Mouse (Mus musculus): ENCODE results near the gene Hscb.
"Not testable (repeated sequence)": the region's sequence is repeated elsewhere in the genome, so short reads cannot be mapped to it uniquely, and the experiment has no call there.

The Hscb gene

DNA sequence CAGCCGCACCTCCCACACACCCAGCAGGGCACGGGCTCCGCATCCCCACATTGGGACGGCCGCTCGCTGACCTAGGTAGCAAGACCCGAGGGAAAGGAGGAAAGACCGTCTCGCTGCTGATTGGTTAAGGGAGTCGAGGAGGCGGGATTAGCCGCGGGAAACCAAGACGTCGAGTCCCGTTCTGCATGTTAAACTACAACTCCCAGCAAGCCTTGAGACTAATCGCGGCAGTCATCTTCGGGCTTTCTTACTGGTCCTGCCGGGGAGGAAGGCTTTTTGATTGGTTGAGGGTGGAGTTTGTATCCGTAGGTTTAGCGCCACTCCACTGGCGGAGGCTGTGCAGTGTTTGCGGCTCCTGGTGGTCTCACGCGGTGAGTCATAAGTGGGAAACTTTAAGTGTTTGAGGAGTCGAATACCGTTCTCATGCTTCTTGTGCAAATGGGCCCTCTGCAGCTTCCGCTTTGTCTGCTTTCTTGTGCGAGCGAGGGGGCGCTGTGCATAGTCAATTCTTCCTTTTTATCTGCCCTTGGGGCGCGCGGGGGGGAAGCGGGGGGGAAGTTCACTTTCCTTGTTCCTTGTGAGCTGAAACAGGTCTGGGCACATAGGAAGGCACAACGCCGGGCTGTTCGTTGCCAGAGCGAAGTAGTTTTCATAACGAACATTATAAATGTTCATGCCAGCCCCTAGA is at the start of gene Hscb, which contains the start of gene Chek2:
TSS of gene Hscb (minus strand) at position 100 of the 688 bp plus-strand sequence.
TSS of gene Chek2 (plus strand) at position 302 of the 688 bp plus-strand sequence.
- DNase-seq (ENCODE audit: low read depth, low spot score), result peak; percentile 98

DNA sequence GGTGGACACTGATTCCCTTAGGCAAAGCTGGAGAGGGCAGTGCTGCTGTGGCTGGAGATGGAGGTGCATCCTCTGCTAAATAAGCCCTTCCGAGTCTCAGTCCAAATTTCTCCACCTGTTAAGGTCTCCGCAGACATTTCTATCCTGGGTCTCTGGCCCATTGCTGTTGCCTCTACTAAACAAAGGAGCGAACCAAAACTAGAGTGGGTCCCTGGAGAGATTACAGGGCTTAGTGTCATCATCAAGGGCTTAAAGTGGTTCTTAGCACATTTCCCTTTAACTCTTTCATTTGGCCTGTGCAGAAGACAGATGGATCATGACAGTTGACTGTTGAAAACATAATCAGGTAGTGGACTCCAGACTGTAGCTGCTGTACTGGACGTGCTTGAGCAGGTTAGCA is 49.0 kb upstream of the Hscb start:
- no peak for DNase-seq (ENCODE audit: low read depth, low spot score)

DNA sequence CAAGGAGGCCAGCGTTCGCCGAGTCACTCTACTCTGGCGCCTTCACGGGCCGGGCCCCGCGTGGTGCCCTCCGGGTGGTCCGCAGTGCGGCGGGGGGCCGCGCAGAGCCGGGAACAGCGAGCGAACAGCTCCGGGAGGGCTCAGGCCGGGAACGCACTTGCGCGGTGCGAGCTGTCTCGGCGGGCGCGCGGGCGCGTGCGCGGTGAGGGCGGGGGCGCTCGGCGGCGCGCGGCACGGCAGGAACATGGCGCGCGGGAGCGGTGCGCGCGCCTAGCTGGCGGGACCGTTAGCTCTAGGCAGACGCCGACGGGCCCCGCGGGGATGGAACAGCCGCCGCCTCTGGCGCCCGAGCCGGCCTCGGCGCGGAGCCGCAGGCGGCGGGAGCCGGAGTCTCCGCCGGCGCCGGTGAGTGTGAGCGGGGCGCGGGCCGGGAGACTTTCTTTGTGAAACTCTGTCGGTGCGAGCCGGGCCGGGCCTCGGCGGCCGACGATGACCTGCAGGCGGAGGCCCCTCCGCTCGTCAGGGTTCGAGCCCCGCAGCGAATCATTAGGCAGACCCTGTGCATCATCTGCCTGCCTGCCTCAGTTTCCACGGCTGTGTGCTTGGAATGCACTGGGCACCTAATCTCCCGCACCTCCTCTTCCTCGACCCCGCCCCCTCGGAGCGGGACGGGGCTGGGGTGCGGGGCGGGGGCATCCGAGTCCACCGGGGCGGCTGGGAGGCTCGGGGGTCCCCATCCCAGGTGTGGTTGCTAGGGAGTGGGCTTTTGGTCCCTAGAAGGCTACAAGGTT is 40.2 kb upstream of the Hscb start, which contains the start of gene Ttc28:
TSS of gene Ttc28 (plus strand) at position 220 of the 791 bp plus-strand sequence.
- DNase-seq (ENCODE audit: low read depth, low spot score), result peak; percentile 88

DNA sequence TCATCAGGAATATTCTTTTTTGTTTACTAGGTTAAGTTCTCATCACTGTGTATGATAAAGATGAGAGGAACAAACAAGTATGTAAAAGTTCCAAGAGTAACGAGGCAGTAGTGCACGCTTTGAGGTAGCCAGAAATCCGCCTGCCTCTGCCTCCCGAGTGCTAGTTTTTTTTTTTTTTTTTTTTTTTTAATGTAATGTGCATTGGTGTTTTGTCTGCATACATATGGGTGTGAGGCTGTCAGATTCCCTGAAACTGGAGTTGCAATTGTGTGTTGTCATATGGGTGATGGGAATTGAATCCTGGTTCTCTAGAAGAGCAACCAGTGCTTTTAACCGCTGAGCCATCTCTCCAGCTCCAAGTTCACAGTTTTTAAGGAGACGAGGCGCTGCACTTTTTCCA is 39.5 kb upstream of the Hscb start:
- DNase-seq (ENCODE audit: low read depth, low spot score), result no peak

DNA sequence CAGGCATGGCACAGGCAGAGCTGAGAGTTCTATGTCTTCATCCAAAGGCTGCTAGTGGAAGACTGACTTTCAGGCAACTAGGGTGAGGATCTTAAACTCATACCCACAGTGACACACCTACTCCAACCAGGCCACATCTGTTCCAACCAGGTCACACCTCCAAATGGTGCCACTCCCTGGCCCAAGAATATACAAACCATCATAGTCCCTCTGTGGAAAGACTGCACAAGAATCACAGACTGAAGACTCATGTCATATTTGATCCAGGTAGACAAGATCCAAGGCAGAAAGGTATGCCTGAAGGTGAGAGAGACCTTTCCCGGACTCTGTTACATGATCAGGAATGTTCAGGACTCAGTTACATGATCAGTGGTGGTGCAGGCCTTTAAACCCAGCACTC is 38.9 kb upstream of the Hscb start:
- not testable (repeated sequence) for DNase-seq (ENCODE audit: low read depth, low spot score)

DNA sequence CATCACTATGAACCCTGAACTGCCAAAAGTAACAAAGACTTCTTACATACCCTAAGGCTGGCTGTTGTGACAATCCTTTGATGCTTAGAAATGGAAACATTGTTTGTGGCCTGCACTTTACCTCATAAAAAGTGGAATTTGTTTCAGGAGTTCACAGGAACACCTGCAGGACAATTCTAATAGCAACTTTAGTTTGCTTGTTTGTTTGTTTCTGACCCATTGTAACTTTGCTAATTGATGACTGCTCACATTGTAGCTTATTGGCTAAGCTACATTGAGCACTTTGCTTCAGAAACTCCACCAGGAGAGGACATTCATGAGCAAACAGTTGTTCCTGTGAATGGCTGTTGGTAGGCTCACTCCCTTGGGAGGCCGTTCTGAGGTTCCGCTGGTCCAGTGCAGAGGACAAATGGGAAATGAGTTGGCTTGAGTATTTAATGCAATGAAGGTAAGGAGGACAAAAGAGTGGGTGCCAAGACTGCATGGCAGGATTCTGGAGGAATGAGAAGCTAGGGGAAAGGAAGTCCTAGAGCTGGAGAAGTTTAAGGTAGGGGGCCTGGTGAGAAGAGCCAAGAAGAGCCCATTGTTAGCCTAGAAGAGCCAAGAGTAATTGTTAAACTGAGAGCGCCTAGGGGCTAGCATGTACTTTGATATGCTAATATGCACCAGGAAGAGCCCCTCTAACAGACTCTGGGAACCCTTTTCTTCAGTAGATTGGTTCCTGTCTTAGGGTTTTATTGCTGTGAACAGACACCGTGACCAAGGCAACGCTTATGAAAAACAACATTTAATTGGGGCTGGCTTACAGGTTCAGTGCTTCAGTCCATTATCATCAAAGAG is 38.3 kb upstream of the Hscb start:
- no peak for DNase-seq (ENCODE audit: low read depth, low spot score)

DNA sequence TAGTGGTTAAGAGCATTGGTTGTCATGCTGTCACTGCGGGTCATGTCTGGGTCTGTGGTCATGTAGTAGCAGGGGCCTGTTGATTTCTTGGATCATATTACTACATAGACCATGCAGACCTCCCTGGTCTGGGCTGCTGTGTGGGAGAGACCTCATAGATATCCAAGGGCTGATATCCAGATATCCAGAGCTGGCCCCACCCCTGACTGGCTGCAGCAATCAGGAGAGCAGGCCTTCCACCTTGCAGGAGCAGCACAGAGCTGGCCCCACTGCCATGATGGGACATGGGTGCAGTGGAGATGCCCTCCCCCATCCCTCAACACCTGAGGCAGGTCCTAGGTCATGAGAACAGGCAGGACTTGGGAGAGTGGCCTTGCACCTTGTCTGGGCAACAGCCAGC is 35.7 kb upstream of the Hscb start:
- no peak for DNase-seq (ENCODE audit: low read depth, low spot score)

DNA sequence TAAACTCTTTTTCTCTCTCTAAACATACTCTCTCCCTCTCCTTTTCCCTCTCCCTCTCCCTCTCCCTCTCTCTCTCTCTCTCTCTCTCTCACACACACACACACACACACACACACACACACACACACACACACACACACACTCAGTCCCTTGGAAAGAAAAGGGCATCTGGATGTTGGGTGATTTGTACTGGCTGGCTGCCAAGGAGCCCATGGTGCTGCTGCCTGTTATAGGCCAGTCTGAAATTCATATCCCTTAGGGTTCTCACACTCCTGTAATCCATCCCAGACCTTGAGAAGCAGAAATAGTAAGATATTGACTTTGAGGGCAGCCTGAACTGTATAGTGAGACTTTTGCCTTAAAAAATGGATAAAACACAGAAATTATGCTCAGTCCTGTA is 35.1 kb upstream of the Hscb start:
- DNase-seq (ENCODE audit: low read depth, low spot score), result peak; percentile 30

DNA sequence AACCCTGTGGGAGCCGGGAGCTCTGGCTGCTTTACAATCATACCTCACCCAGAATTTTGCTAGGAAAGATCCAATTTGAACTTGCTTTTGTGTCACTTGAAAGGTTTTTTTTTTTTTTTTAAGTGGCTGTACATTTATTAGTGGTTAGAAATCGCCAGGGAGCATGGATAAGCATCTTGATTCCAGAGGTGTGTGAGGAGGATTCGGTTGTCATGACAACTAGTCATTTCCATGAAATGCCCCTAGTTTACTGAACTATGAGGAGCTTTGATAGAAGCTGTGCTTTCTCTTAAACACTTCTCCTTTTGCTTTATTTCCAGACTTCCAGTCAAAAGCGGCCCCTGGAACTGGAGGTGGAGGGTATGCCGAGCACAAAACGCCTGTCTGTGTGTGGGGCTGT is 33.6 kb upstream of the Hscb start:
- DNase-seq (ENCODE audit: low read depth, low spot score), result no peak

DNA sequence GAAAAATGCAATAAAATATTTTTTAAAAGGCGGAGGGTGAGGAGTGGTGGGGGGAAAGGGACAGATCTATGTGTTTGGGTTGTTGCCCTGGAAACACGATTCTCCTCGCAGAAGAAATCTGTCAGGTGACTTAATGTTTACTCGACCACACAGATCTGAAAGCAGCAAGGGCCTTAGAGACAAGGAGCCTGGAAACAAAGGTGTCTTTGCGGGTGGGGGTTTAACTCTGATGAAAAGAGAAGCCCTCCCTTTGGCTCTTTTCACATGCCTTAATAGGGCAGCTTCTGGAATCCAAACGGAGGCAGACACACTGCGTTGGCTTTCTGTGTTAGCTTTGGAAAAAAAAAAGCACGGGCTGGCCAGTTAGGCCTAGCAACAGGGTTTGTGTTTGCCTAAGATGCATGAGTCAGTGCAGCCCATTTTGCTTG is 29.7 kb upstream of the Hscb start:
- DNase-seq (ENCODE audit: low read depth, low spot score), result no peak

DNA sequence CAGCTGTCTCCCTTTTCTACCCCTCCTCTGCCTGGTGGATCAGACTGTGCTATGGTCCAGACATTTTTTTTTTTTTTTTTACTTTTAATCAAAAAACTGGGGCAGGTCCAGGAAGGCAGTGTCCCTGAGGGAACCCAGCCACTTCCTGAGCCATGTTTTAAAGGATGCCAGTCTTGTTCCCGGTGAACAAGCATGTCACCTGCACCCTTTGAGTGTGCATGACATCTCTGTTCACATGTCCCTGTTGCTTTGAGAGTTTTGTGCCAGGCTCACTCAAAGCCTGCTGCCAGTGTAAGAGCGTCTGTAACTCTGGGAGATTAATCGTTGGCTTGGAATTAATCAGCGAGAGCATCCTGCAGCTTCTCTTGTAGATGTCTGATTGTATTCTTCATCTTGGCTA is 28.9 kb upstream of the Hscb start:
- no peak for DNase-seq (ENCODE audit: low read depth, low spot score)

DNA sequence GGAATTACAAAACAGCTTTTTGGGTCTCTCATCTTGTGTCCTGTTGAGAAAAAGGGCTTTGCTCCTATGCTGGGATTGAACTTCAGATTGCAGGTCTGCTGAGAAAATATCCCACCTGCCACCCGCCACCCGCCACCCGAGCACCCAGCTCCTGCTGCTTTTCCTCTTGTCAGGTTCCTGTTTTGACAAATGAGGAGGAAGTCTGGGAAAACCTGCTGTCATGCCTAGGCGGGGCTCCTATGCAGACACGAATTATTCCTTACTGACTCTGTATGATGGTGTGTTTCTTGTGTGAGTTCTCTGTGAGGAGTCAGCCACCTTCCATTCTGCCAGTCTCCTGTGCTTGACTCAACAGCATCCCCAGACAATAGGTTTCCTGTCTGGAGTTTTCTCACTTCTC is 20.9 kb upstream of the Hscb start:
- no peak for DNase-seq (ENCODE audit: low read depth, low spot score)

DNA sequence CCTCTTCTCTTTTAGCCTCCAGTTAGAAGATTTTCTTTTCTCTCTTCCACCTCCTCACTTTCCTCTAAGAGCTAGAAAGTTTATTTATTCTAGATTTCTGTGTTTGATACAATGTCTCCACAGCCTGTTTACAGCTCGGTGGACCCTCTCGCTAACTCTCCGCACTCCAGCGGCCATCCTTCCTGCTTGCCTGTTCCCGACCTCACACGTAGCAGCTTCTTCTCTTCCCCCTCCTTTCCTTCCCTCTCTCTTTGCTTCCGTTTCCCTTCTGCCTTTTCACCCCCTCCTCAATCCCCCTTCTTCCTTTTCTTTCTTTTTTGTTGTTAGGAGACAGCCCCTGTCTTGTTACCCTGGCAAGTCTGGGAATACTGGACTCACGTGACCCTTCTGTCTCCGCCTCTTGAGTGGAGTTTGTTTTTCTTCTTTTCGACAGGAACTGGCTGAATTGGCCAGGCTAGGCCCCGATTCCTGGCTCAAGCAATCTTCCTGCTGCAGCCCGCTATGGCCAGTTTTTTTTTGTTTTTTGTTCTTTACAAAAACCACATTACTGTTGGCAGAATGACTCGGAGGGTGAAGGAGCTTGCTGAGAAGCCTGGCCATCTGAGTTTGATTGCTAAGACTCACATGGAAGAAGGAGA is 19.6 kb upstream of the Hscb start:
- no peak for DNase-seq (ENCODE audit: low read depth, low spot score)

DNA sequence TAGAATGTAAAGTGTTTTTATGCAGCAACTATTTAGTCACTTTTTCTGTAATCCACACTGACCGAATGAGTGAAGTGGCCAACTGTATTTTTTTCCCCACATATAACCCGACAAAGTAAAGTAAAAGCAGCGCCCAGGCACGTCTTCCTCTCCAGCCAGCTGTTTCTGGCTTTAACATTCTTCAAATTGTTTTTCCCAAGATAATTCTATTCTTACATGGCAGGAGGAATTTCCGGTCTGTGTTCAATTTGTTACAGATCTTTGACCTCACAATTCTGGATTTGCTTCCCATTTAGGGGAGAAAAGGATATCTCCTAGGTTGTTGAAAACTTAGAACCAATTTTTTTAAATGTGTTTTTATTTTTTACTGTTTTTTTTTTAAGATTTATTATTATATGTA is 17.5 kb upstream of the Hscb start:
- peak; percentile 33 for DNase-seq (ENCODE audit: low read depth, low spot score)

DNA sequence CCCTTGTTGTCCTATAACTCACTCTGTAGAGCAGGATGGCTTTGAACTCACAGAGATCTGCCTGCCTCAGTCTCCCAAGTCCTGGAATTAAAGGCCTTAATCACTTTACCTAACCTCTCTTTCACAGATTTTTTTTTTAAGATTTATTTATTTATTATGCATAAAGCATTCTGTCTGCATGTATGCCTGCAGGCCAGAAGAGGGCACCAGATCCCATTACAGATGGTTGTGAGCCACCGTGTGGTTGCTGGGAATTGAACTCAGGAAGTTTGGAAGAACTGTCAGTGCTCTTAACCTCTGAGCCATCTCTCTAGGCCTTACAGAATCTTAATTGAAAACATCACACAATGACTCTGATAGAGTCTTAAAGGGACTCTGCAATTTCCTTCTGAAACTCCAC is 13.4 kb upstream of the Hscb start:
- no peak for DNase-seq (ENCODE audit: low read depth, low spot score)

DNA sequence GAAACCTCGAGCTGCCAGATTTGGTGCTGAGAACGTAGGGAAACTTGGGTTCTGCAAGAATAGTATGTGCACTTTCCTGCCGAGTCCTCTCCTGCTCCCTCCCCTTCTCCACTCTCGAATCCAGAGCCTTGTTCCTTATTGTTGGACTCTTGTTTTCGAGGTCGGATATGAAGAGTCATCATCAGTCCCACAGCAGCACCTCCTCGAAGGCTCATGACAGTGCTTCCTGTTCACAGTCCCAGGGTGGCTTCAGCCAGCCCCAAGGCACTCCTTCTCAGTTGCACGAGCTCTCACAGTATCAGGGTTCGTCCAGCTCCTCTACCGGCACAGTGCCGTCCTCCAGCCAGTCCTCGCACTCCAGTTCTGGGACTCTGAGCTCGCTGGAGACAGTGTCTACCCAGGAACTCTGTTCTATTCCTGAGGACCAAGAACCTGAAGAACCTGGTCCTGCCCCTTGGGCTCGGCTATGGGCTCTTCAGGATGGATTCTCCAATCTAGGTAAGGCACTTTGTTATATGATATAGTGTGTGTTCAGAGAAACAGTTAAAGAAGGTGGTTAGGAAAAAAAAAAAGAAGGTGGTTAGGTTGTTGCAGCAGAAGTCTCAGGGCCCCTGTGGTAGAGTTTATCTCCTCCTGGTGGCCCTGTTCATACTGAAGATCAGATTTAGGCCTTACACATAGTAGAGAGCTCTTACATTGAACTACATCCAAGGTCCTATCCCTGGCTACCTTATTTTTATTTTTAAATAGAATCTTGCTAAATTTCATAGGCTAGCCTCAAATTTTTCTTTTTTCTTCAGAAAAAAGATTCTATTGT is 1.7 kb upstream of the Hscb start:
- DNase-seq (ENCODE audit: low read depth, low spot score), result no peak

DNA sequence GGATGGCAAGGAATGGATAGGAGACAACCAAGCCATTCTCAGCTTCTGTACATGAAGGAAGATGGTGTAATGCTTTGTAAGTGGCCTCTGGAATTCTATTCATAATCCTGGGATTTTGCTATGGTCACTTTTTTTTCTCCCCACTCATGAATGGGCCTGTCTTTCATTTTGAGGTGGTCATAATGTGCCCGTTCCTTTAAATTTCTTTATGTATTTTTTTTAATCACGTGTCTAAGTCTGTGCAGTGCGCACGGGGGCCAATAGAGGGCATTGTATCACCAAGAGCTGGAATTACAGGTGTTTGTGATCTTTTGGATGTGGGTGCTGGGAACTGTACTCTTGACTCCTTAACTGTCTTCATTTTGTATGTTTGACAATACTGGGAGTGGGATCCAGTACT is 888 bp upstream of the Hscb start:
- peak; percentile 45 for DNase-seq (ENCODE audit: low read depth, low spot score)

DNA sequence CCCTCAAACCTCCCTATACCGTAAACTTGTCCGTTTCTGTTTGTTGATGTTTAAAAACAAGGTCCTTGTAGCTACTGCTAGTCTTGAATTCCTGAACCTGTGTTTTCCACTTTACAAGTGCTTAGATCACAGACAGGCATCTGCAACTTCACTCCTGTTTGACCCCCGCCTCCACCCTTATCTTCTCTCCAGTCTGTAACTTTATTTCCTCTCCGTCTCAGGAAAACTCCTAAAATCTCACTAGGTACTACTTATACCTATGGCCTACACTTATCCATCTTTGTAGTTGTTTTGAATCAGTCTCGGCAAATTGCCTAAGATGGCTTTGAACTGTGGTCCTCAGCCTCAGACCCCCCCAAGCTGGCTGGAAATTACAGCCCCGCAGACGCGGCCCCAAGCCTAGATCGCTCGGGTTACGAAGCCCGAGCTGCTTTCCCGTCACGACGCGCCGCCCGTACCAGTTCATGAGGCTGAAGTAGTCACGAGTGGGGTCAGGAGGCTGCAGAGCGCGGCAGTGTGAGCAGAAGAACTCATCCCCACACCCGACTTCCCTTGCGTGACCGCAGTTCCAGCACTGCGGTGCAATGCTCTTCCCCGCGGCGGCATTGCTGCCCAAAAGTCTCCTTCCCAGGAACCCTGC is 419 bp downstream of the Hscb start:
- no peak for DNase-seq (ENCODE audit: low read depth, low spot score)

DNA sequence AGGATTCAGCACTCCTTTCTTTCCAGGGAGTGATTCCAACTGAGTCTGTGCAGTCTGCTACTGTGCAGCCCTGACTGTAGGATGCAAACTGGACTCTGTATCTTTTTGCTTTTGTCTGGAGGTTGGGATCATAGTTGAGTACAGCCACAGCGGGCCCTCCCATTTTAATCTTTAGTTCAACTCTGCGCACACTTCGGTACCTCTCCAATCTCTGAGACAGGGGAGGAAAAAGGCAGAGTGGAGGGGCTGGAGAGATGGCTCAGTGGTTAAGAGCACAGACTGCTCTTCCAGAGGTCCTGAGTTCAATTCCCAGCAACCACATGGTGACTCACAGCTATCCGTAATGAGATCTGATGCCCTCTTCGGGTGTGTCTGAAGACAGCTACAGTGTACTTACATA is 1.6 kb downstream of the Hscb start:
- not testable (repeated sequence) for DNase-seq (ENCODE audit: low read depth, low spot score)

DNA sequence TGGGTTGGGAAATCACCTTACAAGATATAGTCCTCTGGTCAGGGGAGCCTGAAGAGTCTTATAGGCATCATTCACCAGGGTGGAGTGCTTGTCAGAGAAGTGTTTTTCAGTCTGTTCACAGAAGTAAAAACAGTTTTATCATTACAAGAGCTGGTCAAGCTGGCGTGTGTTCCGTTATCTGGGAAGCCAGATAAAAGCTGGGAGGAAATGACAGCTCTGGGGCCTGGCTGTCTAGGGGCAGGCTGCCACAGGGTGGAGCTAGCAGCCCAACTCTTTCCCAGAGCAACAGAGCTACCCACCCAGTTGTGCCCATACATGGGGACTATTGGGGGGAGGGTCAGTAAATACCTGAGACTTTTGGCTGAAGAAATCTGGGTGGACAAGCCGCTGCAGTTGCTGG is 3.6 kb downstream of the Hscb start:
- peak; percentile 30 for DNase-seq (ENCODE audit: low read depth, low spot score)

Measured in mesoderm, embryonic 11.5 days (tissue).